Mouse (Mus musculus) neural tube, embryonic 11.5 days (tissue): ENCODE results near the gene Gstm4. TPM values are rescaled to one million over a fixed set of nuclear protein-coding genes. Genes with fewer than 3 reads are reported as not detected.

Source experiments
- ATAC-seq: fragments of 200-750 bp; cut with Nextera tagmentation; 2 replicates; pipeline ENCODE4 v1.8.0; 2017; ENCODE audit warnings: moderate number of reproducible peaks, mild to moderate bottlenecking, moderate TSS enrichment, moderate library complexity; ENCODE audit not compliant: insufficient read depth, low FRiP score, low TSS enrichment
- DNase-seq: peaks from one replicate; pipeline ENCODE4 v3.0.0-alpha.2; 2015; ENCODE audit warnings: low spot score
- H3K27ac ChIP-seq: fragments of 300-500 bp; sonication (generic); 2 replicates; pipeline ENCODE4 v1.5.1; 2014; ENCODE audit warnings: low read depth, mild to moderate bottlenecking, low read length
- H3K27me3 ChIP-seq: fragments of 300-500 bp; sonication (generic); 2 replicates; pipeline ENCODE4 v1.6.1; 2014; ENCODE audit warnings: mild to moderate bottlenecking, low read length, mixed read lengths; ENCODE audit not compliant: control insufficient read depth, insufficient read depth
- H3K36me3 ChIP-seq: fragments of 300-500 bp; sonication (generic); 2 replicates; pipeline ENCODE4 v1.6.1; 2014; ENCODE audit warnings: mild to moderate bottlenecking, low read length, moderate library complexity, mixed read lengths; ENCODE audit not compliant: control insufficient read depth, insufficient read depth
- H3K4me1 ChIP-seq: fragments of 300-500 bp; sonication (generic); 2 replicates; pipeline ENCODE4 v1.6.1; 2014; ENCODE audit warnings: low read length, mixed read lengths; ENCODE audit not compliant: control insufficient read depth, insufficient read depth
- H3K4me2 ChIP-seq: fragments of 300-500 bp; sonication (generic); 2 replicates; pipeline ENCODE4 v1.6.1; 2014; ENCODE audit warnings: low read depth, mild to moderate bottlenecking, moderate library complexity
- H3K4me3 ChIP-seq: fragments of 300-500 bp; sonication (generic); 2 replicates; pipeline ENCODE4 v1.5.1; 2014; ENCODE audit warnings: low read depth, low read length
- H3K9ac ChIP-seq: fragments of 300-500 bp; sonication (generic); 2 replicates; pipeline ENCODE4 v1.6.1; 2014; ENCODE audit warnings: mild to moderate bottlenecking, low read length
- H3K9me3 ChIP-seq: fragments of 300-500 bp; sonication (generic); 2 replicates; pipeline ENCODE4 v1.6.1; 2016; ENCODE audit warnings: low read length; ENCODE audit not compliant: control insufficient read depth
- WGBS: fragments of 180-500 bp; shearing (Covaris S2); extraction: QIAGEN DNeasy Blood & Tissue Kit; methylation state at CpG from one replicate; pipeline ENCODE4 v1.1.7; 2014; 5-methylcytosine and 5-hydroxymethylcytosine counted together
- polyA plus RNA-seq: library from polyadenylated mRNA; unstranded; fragments of >200 nt; fragmentation: Nextera tagmentation; extraction: Ambion mirVana; gene quantifications from 2 replicates; pipeline ENCODE4 v1.2.1, GENCODE M21; 2014

Gstm4 gene
- polyA plus RNA-seq, 1 experiment from 2014 or later, result 12.9 TPM

DNA sequence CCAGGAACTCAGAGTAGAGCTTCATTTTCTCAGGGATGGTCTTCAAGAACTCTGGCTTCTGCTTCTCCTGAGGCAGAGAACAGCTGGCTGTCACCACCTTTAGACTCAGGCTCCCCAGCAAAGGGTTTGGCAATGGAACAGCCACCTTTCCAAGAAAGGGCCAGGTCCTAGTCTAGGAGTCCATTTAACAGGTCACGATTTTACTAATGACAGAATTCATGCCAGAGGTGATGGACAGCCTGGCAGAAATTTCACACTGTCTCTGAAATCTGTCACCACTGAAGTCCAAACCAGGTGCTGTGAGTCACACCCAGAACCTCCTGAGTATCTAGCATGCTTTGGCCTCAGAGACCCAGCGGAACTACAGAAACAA lies 29.7 kb downstream of the Gstm4 start:
- Histone ChIP-seq H3K36me3 (no peaks in the 10 kb centered on the region), H3K4me1 (peaks cover 11% of the 10 kb centered on the region; the same call in 1 of the 2 replicates), H3K27me3 (no peaks in the 10 kb centered on the region), H3K4me2 (no peak overlapping the region), H3K9ac (no peak overlapping the region), H3K9me3 (no peaks in the 10 kb centered on the region), H3K4me3 (no peak overlapping the region), H3K27ac (no peak overlapping the region)
- ATAC-seq, result no peak
- 94% methylated on average over 2 of the region's 2 CpGs for WGBS
- DNase-seq, result no peak

DNA sequence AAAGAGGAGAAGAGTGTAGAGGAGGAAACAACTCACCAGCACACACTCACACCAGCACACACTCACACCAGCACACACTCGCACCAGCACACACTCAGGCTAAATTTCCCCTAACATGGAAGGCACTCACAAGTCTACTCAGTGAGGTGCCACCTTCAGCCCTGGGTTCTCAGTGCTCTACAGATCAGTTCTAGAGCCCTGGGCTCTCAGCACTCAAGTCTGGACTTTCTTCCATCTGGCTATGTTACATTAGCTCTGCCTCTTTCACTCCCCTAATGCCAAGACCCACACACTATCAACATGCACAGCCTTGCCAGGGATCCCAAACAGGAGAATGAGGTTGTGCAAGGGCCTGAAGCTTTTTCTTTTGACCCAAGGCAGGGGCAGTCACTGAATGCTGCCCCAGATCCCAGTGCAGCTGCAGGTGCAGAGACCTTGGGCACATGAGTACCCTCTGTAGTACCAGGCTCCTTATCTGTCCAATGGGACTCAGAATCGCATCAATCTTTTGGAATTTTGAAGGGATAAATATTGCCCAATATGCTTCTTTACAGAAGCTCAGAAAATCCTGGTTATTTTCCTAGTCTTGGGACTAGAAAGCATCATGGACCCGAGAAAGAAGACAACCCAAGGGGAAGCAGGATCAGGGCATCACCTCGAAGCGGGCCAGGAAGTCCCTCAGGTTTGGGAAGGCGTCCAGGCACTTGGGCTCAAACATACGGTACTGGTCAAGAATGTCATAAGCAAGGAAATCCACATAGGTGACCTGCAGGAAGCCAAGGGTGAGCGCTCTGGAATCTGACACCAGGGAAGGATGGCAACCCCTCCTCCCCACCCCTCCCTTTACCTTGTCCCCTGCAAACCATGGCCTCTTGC lies 30.4 kb downstream of the Gstm4 start:
- WGBS, result 76% methylated on average over 7 of the region's 8 CpGs
- Histone ChIP-seq H3K4me1 (peaks cover 11% of the 10 kb centered on the region; the same call in 1 of the 2 replicates), H3K9ac (no peak overlapping the region), H3K27ac (no peak overlapping the region), H3K9me3 (no peaks in the 10 kb centered on the region), H3K4me2 (no peak overlapping the region), H3K36me3 (no peaks in the 10 kb centered on the region), H3K27me3 (no peaks in the 10 kb centered on the region), H3K4me3 (no peak overlapping the region)
- ATAC-seq (no peak), DNase-seq (no peak)

- Histone ChIP-seq H3K9me3 (no peaks in the 10 kb centered on the region), H3K9ac (no peak overlapping the region), H3K27me3 (no peaks in the 10 kb centered on the region), H3K4me2 (no peak overlapping the region), H3K36me3 (no peaks in the 10 kb centered on the region), H3K27ac (no peak overlapping the region), H3K4me1 (peaks cover 8% of the 10 kb centered on the region; the same call in 1 of the 2 replicates), H3K4me3 (no peak overlapping the region)
- 89% methylated on average over 4 of the region's 4 CpGs for WGBS
- ATAC-seq (no peak), DNase-seq (no peak)
Measured at GRCm38 (mm10) chr3:108013331-108013871, 31.3 kb downstream of the Gstm4 start.

GRCm38 (mm10) chr3:108011558-108011957 lies 33.1 kb downstream of the Gstm4 start:
- 64% methylated on average over 3 of the region's 3 CpGs for WGBS
- Histone ChIP-seq H3K27me3 (no peaks in the 10 kb centered on the region), H3K27ac (no peak overlapping the region), H3K36me3 (no peaks in the 10 kb centered on the region), H3K9ac (no peak overlapping the region), H3K4me3 (no peak overlapping the region), H3K9me3 (no peaks in the 10 kb centered on the region), H3K4me1 (no peaks in the 10 kb centered on the region), H3K4me2 (no peak overlapping the region)
- DNase-seq, result no peak
- ATAC-seq, result 0 out of 2 replicates have a peak, but pooled peaks have one; percentile 35

DNA sequence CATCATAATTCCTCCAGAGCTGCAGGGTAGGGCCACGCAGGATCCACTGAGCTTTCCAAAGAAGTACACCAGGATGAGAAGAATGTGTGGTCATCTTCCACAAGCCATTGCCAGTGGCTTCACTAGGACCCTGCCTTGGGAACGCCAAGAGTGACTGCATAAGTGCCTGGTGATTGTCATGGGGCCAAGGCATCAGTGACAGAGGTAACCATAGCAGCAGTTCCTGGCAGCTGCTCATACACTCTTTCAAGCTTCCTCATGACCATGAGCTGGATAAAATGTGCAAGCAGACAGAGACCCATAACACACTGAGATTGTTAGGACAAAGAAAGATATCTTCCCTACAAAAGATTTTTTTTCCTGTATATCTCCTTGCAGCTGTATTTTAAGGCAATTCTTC lies 34.4 kb downstream of the Gstm4 start:
- Histone ChIP-seq H3K36me3 (no peaks in the 10 kb centered on the region), H3K9me3 (no peaks in the 10 kb centered on the region), H3K4me3 (no peak overlapping the region), H3K4me1 (no peaks in the 10 kb centered on the region), H3K4me2 (no peak overlapping the region), H3K27me3 (no peaks in the 10 kb centered on the region), H3K9ac (no peak overlapping the region), H3K27ac (no peak overlapping the region)
- no peak for ATAC-seq
- DNase-seq, result no peak
- 81% methylated on average over 2 of the region's 2 CpGs for WGBS

DNA sequence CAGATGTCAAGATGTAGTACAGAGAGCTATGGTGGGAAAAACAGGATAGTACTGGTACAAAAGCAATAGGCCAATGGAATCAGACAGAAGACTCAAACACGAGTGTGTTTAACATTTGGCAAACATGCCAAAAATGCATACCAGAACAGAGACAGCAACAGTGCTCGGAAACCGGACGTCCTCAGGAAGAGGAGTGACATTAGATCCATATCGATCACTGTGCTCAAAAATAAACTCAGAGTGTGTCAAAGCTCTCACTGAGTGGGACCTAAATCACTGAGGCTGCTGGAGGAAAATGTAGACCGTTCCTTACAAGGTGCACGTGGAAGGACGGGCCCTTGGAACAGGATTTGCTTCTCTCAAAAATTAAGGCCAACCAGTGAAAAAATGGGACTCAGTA lies 42.7 kb downstream of the Gstm4 start:
- no peaks in the 10 kb centered on the region for H3K27me3 ChIP-seq
- no peak overlapping the region for H3K9ac ChIP-seq
- DNase-seq (no peak), ATAC-seq (no peak)
- no peaks in the 10 kb centered on the region for H3K4me1 ChIP-seq
- H3K4me3 ChIP-seq, result no peak overlapping the region
- H3K36me3 ChIP-seq, result no peaks in the 10 kb centered on the region
- 86% methylated on average over 8 of the region's 8 CpGs for WGBS
- H3K4me2 ChIP-seq, result no peak overlapping the region
- no peaks in the 10 kb centered on the region for H3K9me3 ChIP-seq
- H3K27ac ChIP-seq, result no peak overlapping the region

DNA sequence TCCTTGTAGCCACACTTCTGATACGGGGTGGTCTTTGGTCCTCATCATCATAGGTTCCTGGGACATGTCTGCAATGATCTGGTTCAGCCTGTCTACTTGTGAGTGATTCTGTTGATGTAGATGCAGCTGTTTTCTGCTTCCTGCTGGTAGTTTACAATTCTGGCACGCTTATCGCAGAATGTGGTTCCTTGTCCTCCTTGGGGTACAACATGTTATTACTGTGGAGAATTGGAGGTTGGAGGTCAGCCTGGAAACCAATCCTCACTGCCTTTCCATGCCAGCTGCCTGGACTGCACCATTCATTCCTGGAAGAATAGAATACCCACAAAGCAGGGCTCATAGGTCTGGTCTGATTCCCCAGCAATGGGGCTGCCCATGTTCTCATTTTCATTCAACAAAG lies 45.2 kb downstream of the Gstm4 start:
- H3K4me2 ChIP-seq, result no peak overlapping the region
- no peak overlapping the region for H3K4me3 ChIP-seq
- H3K27ac ChIP-seq, result no peak overlapping the region
- H3K27me3 ChIP-seq, result no peaks in the 10 kb centered on the region
- H3K9me3 ChIP-seq, result no peaks in the 10 kb centered on the region
- WGBS, result 86% methylated on average over 3 of the region's 3 CpGs
- no peaks in the 10 kb centered on the region for H3K36me3 ChIP-seq
- no peaks in the 10 kb centered on the region for H3K4me1 ChIP-seq
- no peak for ATAC-seq
- DNase-seq, result no peak
- no peak overlapping the region for H3K9ac ChIP-seq

- Histone ChIP-seq H3K9me3 (no peaks in the 10 kb centered on the region), H3K4me1 (no peaks in the 10 kb centered on the region), H3K4me2 (no peak overlapping the region), H3K27me3 (no peaks in the 10 kb centered on the region), H3K27ac (no peak overlapping the region), H3K9ac (no peak overlapping the region), H3K36me3 (no peaks in the 10 kb centered on the region), H3K4me3 (no peak overlapping the region)
- WGBS, result 86% methylated on average over 3 of the region's 3 CpGs
- DNase-seq (no peak), ATAC-seq (no peak)
Measured at GRCm38 (mm10) chr3:107998591-107998990, 46.1 kb downstream of the Gstm4 start.

DNA sequence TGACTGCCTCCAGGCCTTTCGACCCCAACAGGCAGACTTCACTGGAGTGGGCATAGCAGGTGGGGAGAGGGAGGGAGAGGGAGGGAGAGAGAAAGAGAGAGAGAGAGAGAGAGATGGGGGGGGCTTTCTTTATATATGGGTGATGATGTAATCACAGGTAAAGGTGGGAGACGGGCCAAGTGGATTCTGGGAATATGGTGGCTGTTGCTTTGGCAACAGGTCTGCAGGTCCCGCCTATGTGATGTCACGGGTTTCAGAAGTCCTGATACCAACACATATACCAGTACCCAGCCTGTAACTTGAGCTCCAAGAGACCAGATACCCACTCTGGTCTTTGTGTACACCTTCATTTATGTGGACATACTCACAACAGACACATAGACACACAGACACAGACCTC lies 48.1 kb downstream of the Gstm4 start:
- H3K4me2 ChIP-seq, result no peak overlapping the region
- no peaks in the 10 kb centered on the region for H3K27me3 ChIP-seq
- H3K27ac ChIP-seq, result no peak overlapping the region
- ATAC-seq (no peak), DNase-seq (no peak)
- 88% methylated on average over 4 of the region's 4 CpGs for WGBS
- H3K9me3 ChIP-seq, result no peaks in the 10 kb centered on the region
- H3K4me1 ChIP-seq, result no peaks in the 10 kb centered on the region
- no peaks in the 10 kb centered on the region for H3K36me3 ChIP-seq
- H3K9ac ChIP-seq, result no peak overlapping the region
- no peak overlapping the region for H3K4me3 ChIP-seq
